Mouse (Mus musculus): ENCODE measurements around the gene Rbms3. TPM values are rescaled to one million over a fixed set of nuclear protein-coding genes. Genes with fewer than 3 reads are reported as not detected.

The Rbms3 gene
- polyA plus RNA-seq, 1 experiment from 2014 or later, result 48.9 TPM

GRCm38 (mm10) chr9:117250036-117250830 lies 379.5 kb downstream of the Rbms3 start:
- H3K4me3 ChIP-seq (ENCODE audit: low read depth, low read length), result peak overlapping the region; percentile 72
- peak; percentile 58 for DNase-seq (ENCODE audit: low spot score)
- TF ChIP-seq CTCF (IDR thresholded peaks at IDR 0.05), result no peak
- WGBS, result 22% methylated on average over 13 of the region's 13 CpGs
- peaks cover 7% of the 10 kb centered on the region; the same call in 1 of the 2 replicates for H3K4me1 ChIP-seq (ENCODE audit: insufficient read depth, low read depth, low read length)
- no peaks in the 10 kb centered on the region for H3K36me3 ChIP-seq (ENCODE audit: insufficient read depth, low read length)
- no peaks in the 10 kb centered on the region for H3K9me3 ChIP-seq (ENCODE audit: low read length)
- no peaks in the 10 kb centered on the region for H3K27me3 ChIP-seq (replicated peaks; ENCODE audit: insufficient read depth, low read length)
- ATAC-seq, result no peak
- peak overlapping the region; percentile 76 for H3K9ac ChIP-seq (replicated peaks; ENCODE audit: low read depth)
- H3K27ac ChIP-seq (ENCODE audit: low read length), result peak overlapping the region; percentile 85
- H3K4me2 ChIP-seq (replicated peaks; ENCODE audit: low read depth, low read length), result peak overlapping the region; percentile 72

GRCm38 (mm10) chr9:117247311-117247980 lies 382.3 kb downstream of the Rbms3 start:
- DNase-seq (ENCODE audit: low spot score) (peak; percentile 54), ATAC-seq (0 out of 2 replicates have a peak, but pooled peaks have one; percentile 14)
- Histone ChIP-seq H3K4me2 (replicated peaks; ENCODE audit: low read depth, low read length) (peak overlapping the region; percentile 72), H3K4me1 (ENCODE audit: insufficient read depth, low read depth, low read length) (peaks cover 7% of the 10 kb centered on the region; the same call in 1 of the 2 replicates), H3K27me3 (replicated peaks; ENCODE audit: insufficient read depth, low read length) (no peaks in the 10 kb centered on the region), H3K9me3 (ENCODE audit: low read length) (no peaks in the 10 kb centered on the region), H3K27ac (ENCODE audit: low read length) (peak overlapping the region; percentile 68), H3K36me3 (ENCODE audit: insufficient read depth, low read length) (no peaks in the 10 kb centered on the region), H3K9ac (replicated peaks; ENCODE audit: low read depth) (no peak overlapping the region), H3K4me3 (ENCODE audit: low read depth, low read length) (0 out of 2 replicates have a peak overlapping the region, but pooled peaks have one; percentile 5)
- TF ChIP-seq EP300 (IDR thresholded peaks at IDR 0.05), result no peak
- no peak for TF ChIP-seq CTCF (IDR thresholded peaks at IDR 0.05)
- 5% methylated on average over 5 of the region's 5 CpGs for whole genome bisulfite sequencing

GRCm38 (mm10) chr9:117246173-117246572 lies 383.5 kb downstream of the Rbms3 start:
- WGBS, result 59% methylated on average over 12 of the region's 12 CpGs
- no peak overlapping the region for H3K9ac ChIP-seq (replicated peaks; ENCODE audit: low read depth)
- H3K27ac ChIP-seq (ENCODE audit: low read length), result peak overlapping the region; percentile 39
- H3K4me1 ChIP-seq (ENCODE audit: insufficient read depth, low read depth, low read length), result peaks cover 7% of the 10 kb centered on the region; the same call in 1 of the 2 replicates
- no peak overlapping the region for H3K4me3 ChIP-seq (ENCODE audit: low read depth, low read length)
- H3K9me3 ChIP-seq (ENCODE audit: low read length), result 0 out of 2 replicates have a peak, but pooled peaks cover 2% of the 10 kb centered on the region
- no peaks in the 10 kb centered on the region for H3K27me3 ChIP-seq (replicated peaks; ENCODE audit: insufficient read depth, low read length)
- H3K36me3 ChIP-seq (ENCODE audit: insufficient read depth, low read length), result no peaks in the 10 kb centered on the region
- H3K4me2 ChIP-seq (replicated peaks; ENCODE audit: low read depth, low read length), result peak overlapping the region; percentile 72; the same call in 1 of the 2 replicates
- no peak for ATAC-seq
- DNase-seq (ENCODE audit: low spot score), result peak; percentile 34
- no peak for TF ChIP-seq EP300 (IDR thresholded peaks at IDR 0.05)
- peak; percentile 18; the same call in 1 of the 2 replicates for TF ChIP-seq CTCF (IDR thresholded peaks at IDR 0.05)

GRCm38 (mm10) chr9:117243365-117243764 lies 386.3 kb downstream of the Rbms3 start:
- peaks cover 7% of the 10 kb centered on the region; the same call in 1 of the 2 replicates for H3K4me1 ChIP-seq (ENCODE audit: insufficient read depth, low read depth, low read length)
- H3K4me2 ChIP-seq (replicated peaks; ENCODE audit: low read depth, low read length), result no peak overlapping the region
- H3K9me3 ChIP-seq (ENCODE audit: low read length), result 0 out of 2 replicates have a peak, but pooled peaks cover 2% of the 10 kb centered on the region
- no peak for DNase-seq (ENCODE audit: low spot score)
- H3K4me3 ChIP-seq (ENCODE audit: low read depth, low read length), result no peak overlapping the region
- no peak overlapping the region for H3K9ac ChIP-seq (replicated peaks; ENCODE audit: low read depth)
- WGBS, result 61% methylated on average over 7 of the region's 7 CpGs
- H3K36me3 ChIP-seq (ENCODE audit: insufficient read depth, low read length), result no peaks in the 10 kb centered on the region
- H3K27ac ChIP-seq (ENCODE audit: low read length), result no peak overlapping the region
- H3K27me3 ChIP-seq (replicated peaks; ENCODE audit: insufficient read depth, low read length), result no peaks in the 10 kb centered on the region
- no peak for ATAC-seq
- no peak for TF ChIP-seq CTCF (IDR thresholded peaks at IDR 0.05)
- no peak for TF ChIP-seq EP300 (IDR thresholded peaks at IDR 0.05)

GRCm38 (mm10) chr9:117234726-117235075 lies 395.0 kb downstream of the Rbms3 start:
- H3K4me1 ChIP-seq (ENCODE audit: insufficient read depth, low read depth, low read length), result peaks cover 14% of the 10 kb centered on the region; the same call in 1 of the 2 replicates
- peak; percentile 63 for TF ChIP-seq EP300 (IDR thresholded peaks at IDR 0.05)
- no peak for TF ChIP-seq CTCF (IDR thresholded peaks at IDR 0.05)
- peak overlapping the region; percentile 64 for H3K27ac ChIP-seq (ENCODE audit: low read length)
- ATAC-seq (peak; percentile 72), DNase-seq (ENCODE audit: low spot score) (peak; percentile 94)
- H3K9me3 ChIP-seq (ENCODE audit: low read length), result no peaks in the 10 kb centered on the region
- WGBS, result 30% methylated on average over 6 of the region's 6 CpGs
- H3K9ac ChIP-seq (replicated peaks; ENCODE audit: low read depth), result no peak overlapping the region
- no peaks in the 10 kb centered on the region for H3K27me3 ChIP-seq (replicated peaks; ENCODE audit: insufficient read depth, low read length)
- no peak overlapping the region for H3K4me3 ChIP-seq (ENCODE audit: low read depth, low read length)
- no peaks in the 10 kb centered on the region for H3K36me3 ChIP-seq (ENCODE audit: insufficient read depth, low read length)
- peak overlapping the region; percentile 33; the same call in 1 of the 2 replicates for H3K4me2 ChIP-seq (replicated peaks; ENCODE audit: low read depth, low read length)
